Mouse (Mus musculus) embryo, embryonic 10 days (tissue): Measurements from ENCODE around the gene Vmo1.
"Not testable (repeated sequence)": the region's sequence is repeated elsewhere in the genome, so short reads cannot be mapped to it uniquely, and the experiment has no call there.

Source experiments
- DNase-seq: peaks from one replicate; pipeline ENCODE4 v3.0.0-alpha.2; 2015; ENCODE audit warnings: low spot score

The Vmo1 gene

GRCm38 (mm10) chr11:70514288-70514687, at the start of gene Vmo1:
TSS of gene Vmo1 (minus strand) at chr11:70514616.
- no peak for DNase-seq

- peak; percentile 64 for DNase-seq
These were observed 49.3 kb upstream of the Vmo1 start for GRCm38 (mm10) chr11:70563470-70564275.

GRCm38 (mm10) chr11:70562995-70563469, 48.6 kb upstream of the Vmo1 start:
- DNase-seq, result no peak

- DNase-seq, result peak; percentile 89
These were observed 48.0 kb upstream of the Vmo1 start, which contains the start of gene Mink1 for GRCm38 (mm10) chr11:70562287-70562994. TSS of gene Mink1 (plus strand) at chr11:70562881.

GRCm38 (mm10) chr11:70561937-70562286, 47.5 kb upstream of the Vmo1 start:
- no peak for DNase-seq

GRCm38 (mm10) chr11:70557545-70557944, 43.1 kb upstream of the Vmo1 start:
- DNase-seq, result no peak

- DNase-seq, result no peak
These were observed 39.5 kb upstream of the Vmo1 start for GRCm38 (mm10) chr11:70553940-70554339.

GRCm38 (mm10) chr11:70551526-70551925, 37.1 kb upstream of the Vmo1 start:
- no peak for DNase-seq

- DNase-seq, result no peak
These were observed 30.1 kb upstream of the Vmo1 start for GRCm38 (mm10) chr11:70544496-70544895.

GRCm38 (mm10) chr11:70541415-70541814, 27.0 kb upstream of the Vmo1 start:
- DNase-seq, result no peak

- no peak for DNase-seq
These were observed 26.5 kb upstream of the Vmo1 start for GRCm38 (mm10) chr11:70540928-70541327.

GRCm38 (mm10) chr11:70539877-70540587, 25.6 kb upstream of the Vmo1 start, which contains the start of gene Pld2:
TSS of gene Pld2 (plus strand) at chr11:70540064.
- DNase-seq, result peak; percentile 84

GRCm38 (mm10) chr11:70539423-70539822, 25.0 kb upstream of the Vmo1 start:
- no peak for DNase-seq

- DNase-seq, result no peak
These were observed 18.4 kb upstream of the Vmo1 start, which contains the start of gene Gm40193 for GRCm38 (mm10) chr11:70532839-70533238. TSS of gene Gm40193 (minus strand) at chr11:70532939.

- not testable (repeated sequence) for DNase-seq
These were observed 16.6 kb upstream of the Vmo1 start for GRCm38 (mm10) chr11:70531065-70531464.

GRCm38 (mm10) chr11:70528610-70529009, 14.2 kb upstream of the Vmo1 start:
- DNase-seq, result no peak

GRCm38 (mm10) chr11:70526211-70526610, 11.8 kb upstream of the Vmo1 start:
- no peak for DNase-seq

- peak; percentile 33 for DNase-seq
These were observed 11.3 kb upstream of the Vmo1 start for GRCm38 (mm10) chr11:70525726-70526125.

GRCm38 (mm10) chr11:70525184-70525678, 10.8 kb upstream of the Vmo1 start, which contains the start of gene Psmb6:
TSS of gene Psmb6 (plus strand) at chr11:70525367.
- DNase-seq, result peak; percentile 98

- DNase-seq, result no peak
These were observed 10.4 kb upstream of the Vmo1 start for GRCm38 (mm10) chr11:70524782-70525181.

- peak; percentile 53 for DNase-seq
These were observed 9.0 kb upstream of the Vmo1 start for GRCm38 (mm10) chr11:70523306-70523989.
